Mouse (Mus musculus) lung, postnatal 4 days (tissue): ENCODE results near the gene Slco3a1.
A peak's percentile ranks its signal among the peaks of the same experiment; 100 is the strongest.

Experiments used
- DNase-seq, 2 experiments: peaks; one replicate each; pipeline ENCODE4 v3.0.0; 2021

Gene Slco3a1

GRCm38 (mm10) chr7:74340419-74340954 lies 214.1 kb downstream of the Slco3a1 start:
- DNase-seq, result no peak

GRCm38 (mm10) chr7:74337677-74338420 lies 216.7 kb downstream of the Slco3a1 start:
- DNase-seq, result no peak

- no peak for DNase-seq
These were observed 222.3 kb downstream of the Slco3a1 start for GRCm38 (mm10) chr7:74332323-74332722.

GRCm38 (mm10) chr7:74330858-74331726 lies 223.5 kb downstream of the Slco3a1 start:
- DNase-seq, result no peak

- no peak for DNase-seq
These were observed 224.3 kb downstream of the Slco3a1 start for GRCm38 (mm10) chr7:74330117-74330857.

GRCm38 (mm10) chr7:74329004-74329403 lies 225.6 kb downstream of the Slco3a1 start:
- DNase-seq, result no peak

- no peak for DNase-seq
These were observed 226.9 kb downstream of the Slco3a1 start for GRCm38 (mm10) chr7:74327716-74328115.

GRCm38 (mm10) chr7:74325052-74325451 lies 229.5 kb downstream of the Slco3a1 start:
- no peak for DNase-seq

- peak in 1 of 2 experiments; percentile 13 for DNase-seq
These were observed 230.9 kb downstream of the Slco3a1 start for GRCm38 (mm10) chr7:74323683-74324082.

GRCm38 (mm10) chr7:74323194-74323593 lies 231.4 kb downstream of the Slco3a1 start:
- no peak for DNase-seq

- no peak for DNase-seq
These were observed 233.9 kb downstream of the Slco3a1 start for GRCm38 (mm10) chr7:74320635-74321034.

GRCm38 (mm10) chr7:74315836-74316435 lies 238.6 kb downstream of the Slco3a1 start:
- DNase-seq, result no peak

- DNase-seq, result no peak
These were observed 240.3 kb downstream of the Slco3a1 start for GRCm38 (mm10) chr7:74314276-74314675.

- DNase-seq, result no peak
These were observed 241.1 kb downstream of the Slco3a1 start for GRCm38 (mm10) chr7:74313279-74314105.

GRCm38 (mm10) chr7:74311536-74311935 lies 243.0 kb downstream of the Slco3a1 start:
- DNase-seq, result no peak

- DNase-seq, result no peak
These were observed 250.8 kb downstream of the Slco3a1 start for GRCm38 (mm10) chr7:74303611-74304300.

GRCm38 (mm10) chr7:74303081-74303480 lies 251.5 kb downstream of the Slco3a1 start:
- no peak for DNase-seq

- DNase-seq, result no peak
These were observed 268.0 kb downstream of the Slco3a1 start for GRCm38 (mm10) chr7:74286531-74286930.

- DNase-seq, result no peak
These were observed 274.2 kb downstream of the Slco3a1 start for GRCm38 (mm10) chr7:74280371-74280770.

GRCm38 (mm10) chr7:74279356-74279755 lies 275.2 kb downstream of the Slco3a1 start:
- no peak for DNase-seq

- DNase-seq, result no peak
These were observed 284.5 kb downstream of the Slco3a1 start for GRCm38 (mm10) chr7:74270089-74270394.
